Mouse (Mus musculus): ENCODE data around the gene Kmt5b. TPM values are rescaled to one million over a fixed set of nuclear protein-coding genes. Genes with fewer than 3 reads are reported as not detected.

The Kmt5b gene
- polyA plus RNA-seq, 2 experiments from 2014 or later: 25.0 to 32.4 TPM

GRCm38 (mm10) chr19:3768697-3769383, 1.6 kb downstream of the Kmt5b start:
- peak; percentile 85 for ATAC-seq

GRCm38 (mm10) chr19:3769533-3769932, 2.3 kb downstream of the Kmt5b start:
- no peak for ATAC-seq

- ATAC-seq: no peak
Observed at GRCm38 (mm10) chr19:3774159-3774558, 6.9 kb downstream of the Kmt5b start.

GRCm38 (mm10) chr19:3778713-3779112, 11.5 kb downstream of the Kmt5b start:
- no peak for ATAC-seq

- ATAC-seq: no peak
Observed at GRCm38 (mm10) chr19:3790077-3790476, 22.9 kb downstream of the Kmt5b start.

GRCm38 (mm10) chr19:3805526-3805925, 38.3 kb downstream of the Kmt5b start:
- ATAC-seq: peak; percentile 54

- no peak for ATAC-seq
Observed at GRCm38 (mm10) chr19:3810536-3811233, 43.5 kb downstream of the Kmt5b start.

GRCm38 (mm10) chr19:3814461-3814860, 47.2 kb downstream of the Kmt5b start:
- no peak for ATAC-seq

GRCm38 (mm10) chr19:3815824-3816223, 48.6 kb downstream of the Kmt5b start:
- ATAC-seq: no peak

GRCm38 (mm10) chr19:3819080-3819479, 51.9 kb downstream of the Kmt5b start:
- no peak for ATAC-seq

GRCm38 (mm10) chr19:3819899-3820444, 52.8 kb downstream of the Kmt5b start:
- no peak for ATAC-seq

- ATAC-seq: no peak
Observed at GRCm38 (mm10) chr19:3825044-3825443, 57.8 kb downstream of the Kmt5b start.

- no peak for ATAC-seq
Observed at GRCm38 (mm10) chr19:3829863-3830262, 62.6 kb downstream of the Kmt5b start.

GRCm38 (mm10) chr19:3831716-3832115, 64.5 kb downstream of the Kmt5b start:
- no peak for ATAC-seq

- no peak for ATAC-seq
Observed at GRCm38 (mm10) chr19:3832851-3833353, 65.7 kb downstream of the Kmt5b start.

- no peak for ATAC-seq
Observed at GRCm38 (mm10) chr19:3834301-3834700, 67.1 kb downstream of the Kmt5b start.

GRCm38 (mm10) chr19:3836791-3837190, 69.6 kb downstream of the Kmt5b start:
- no peak for ATAC-seq

- ATAC-seq: no peak
Observed at GRCm38 (mm10) chr19:3838931-3839330, 71.7 kb downstream of the Kmt5b start.

- no peak for ATAC-seq
Observed at GRCm38 (mm10) chr19:3839686-3840085, 72.5 kb downstream of the Kmt5b start.

GRCm38 (mm10) chr19:3840214-3840651, 73.0 kb downstream of the Kmt5b start:
- ATAC-seq: no peak

GRCm38 (mm10) chr19:3840685-3841084, 73.5 kb downstream of the Kmt5b start:
- ATAC-seq: no peak

- ATAC-seq: no peak
Observed at GRCm38 (mm10) chr19:3842359-3843148, 75.3 kb downstream of the Kmt5b start.

- no peak for ATAC-seq
Observed at GRCm38 (mm10) chr19:3843629-3844028, 76.4 kb downstream of the Kmt5b start.

Measured in activated CD4-positive, CD25-positive, alpha-beta regulatory T cell, adult 4 months (primary cell).